Mouse (Mus musculus): ENCODE results near the gene Pqlc2.

GRCm38 (mm10) chr4:139319740-139320139 lies 9.2 kb upstream of the Pqlc2 start:
- TF ChIP-seq CTCF (IDR thresholded peaks at IDR 0.05) = no peak
- no peak for TF ChIP-seq EP300 (IDR thresholded peaks at IDR 0.05)
